Mouse (Mus musculus): ENCODE data around the gene Slc27a1. TPM values are rescaled to one million over a fixed set of nuclear protein-coding genes. Genes with fewer than 3 reads are reported as not detected.

Slc27a1 gene
- polyA plus RNA-seq (2014; fragmentation: Illumina TruSeq; extraction: RNeasy Lipid Tissue Mini Kit (QIAGEN cat#74804); ENCODE audit: low read depth, low replicate concordance) = 190 TPM

DNA sequence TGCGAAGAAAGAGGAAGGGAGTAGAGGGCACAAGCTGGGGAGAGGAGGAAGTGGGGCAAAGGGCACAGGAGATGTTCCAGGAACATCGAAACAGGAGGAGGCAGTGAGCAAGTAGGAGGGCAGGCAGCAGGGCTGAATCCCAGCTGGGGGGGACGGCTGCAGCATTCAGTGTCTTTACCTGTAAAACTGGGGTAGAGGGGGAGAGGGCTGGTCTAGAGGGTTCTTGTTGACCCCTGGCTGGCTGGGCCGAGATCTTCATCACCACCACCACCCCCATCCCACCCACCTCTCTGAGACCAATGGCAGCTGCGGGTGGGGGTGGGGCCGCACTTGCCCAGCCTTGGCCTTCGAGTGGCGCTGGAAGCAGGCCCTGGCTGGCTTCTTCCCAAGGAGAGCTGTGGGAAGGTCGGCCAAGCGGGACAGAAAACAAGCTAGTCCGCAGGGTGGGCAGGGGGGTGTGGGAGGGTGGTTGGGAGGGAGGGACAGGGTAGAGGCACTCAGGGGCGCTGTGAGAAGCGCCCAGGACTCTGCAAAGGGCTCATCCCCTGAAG lies at the start of gene Slc27a1:
TSS of gene Slc27a1 (plus strand) at position 496 of the 551 bp plus-strand sequence.

DNA sequence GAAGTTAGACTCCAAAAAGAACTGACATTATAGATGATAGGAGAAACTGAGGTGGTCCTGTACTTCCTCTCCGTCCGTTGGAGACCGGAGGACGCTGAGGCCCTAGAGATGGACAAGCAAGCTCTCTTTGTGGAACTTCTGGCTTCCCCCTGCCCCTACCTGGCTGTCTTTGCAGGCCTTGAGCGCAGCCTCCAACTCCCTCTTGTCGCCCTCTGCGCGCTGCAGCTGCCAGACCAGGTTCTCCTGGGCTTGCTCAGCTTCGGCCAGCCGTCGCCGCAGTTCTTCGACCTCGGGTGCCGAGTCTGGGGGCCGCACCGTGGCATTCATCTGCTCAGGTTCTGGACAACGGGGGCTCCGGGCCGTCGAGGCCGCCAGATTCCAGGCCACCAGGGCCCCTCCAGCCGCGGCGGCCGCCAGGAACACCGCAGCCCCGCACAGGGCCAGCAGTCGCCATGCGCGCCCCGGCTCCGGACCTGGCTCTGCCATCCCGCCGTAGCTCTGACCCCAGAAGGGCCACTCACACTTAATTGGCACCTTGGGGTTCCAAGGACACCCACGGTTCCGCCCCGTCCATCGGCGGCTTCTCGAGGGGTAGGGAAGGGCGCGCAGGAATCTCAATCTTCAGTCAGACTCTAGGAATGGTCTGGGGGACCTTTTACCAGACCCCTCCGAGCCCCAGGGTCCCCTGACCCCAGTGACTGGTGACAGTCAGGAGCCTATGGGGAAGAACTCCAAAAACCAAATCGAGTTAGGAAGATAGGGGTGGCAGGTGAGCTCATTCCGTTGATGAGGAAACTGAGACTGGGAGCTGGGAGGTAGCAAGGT lies 43.2 kb upstream of the Slc27a1 start, which contains the start of gene Ccdc194:
TSS of gene Ccdc194 (minus strand) at position 486 of the 825 bp plus-strand sequence.

DNA sequence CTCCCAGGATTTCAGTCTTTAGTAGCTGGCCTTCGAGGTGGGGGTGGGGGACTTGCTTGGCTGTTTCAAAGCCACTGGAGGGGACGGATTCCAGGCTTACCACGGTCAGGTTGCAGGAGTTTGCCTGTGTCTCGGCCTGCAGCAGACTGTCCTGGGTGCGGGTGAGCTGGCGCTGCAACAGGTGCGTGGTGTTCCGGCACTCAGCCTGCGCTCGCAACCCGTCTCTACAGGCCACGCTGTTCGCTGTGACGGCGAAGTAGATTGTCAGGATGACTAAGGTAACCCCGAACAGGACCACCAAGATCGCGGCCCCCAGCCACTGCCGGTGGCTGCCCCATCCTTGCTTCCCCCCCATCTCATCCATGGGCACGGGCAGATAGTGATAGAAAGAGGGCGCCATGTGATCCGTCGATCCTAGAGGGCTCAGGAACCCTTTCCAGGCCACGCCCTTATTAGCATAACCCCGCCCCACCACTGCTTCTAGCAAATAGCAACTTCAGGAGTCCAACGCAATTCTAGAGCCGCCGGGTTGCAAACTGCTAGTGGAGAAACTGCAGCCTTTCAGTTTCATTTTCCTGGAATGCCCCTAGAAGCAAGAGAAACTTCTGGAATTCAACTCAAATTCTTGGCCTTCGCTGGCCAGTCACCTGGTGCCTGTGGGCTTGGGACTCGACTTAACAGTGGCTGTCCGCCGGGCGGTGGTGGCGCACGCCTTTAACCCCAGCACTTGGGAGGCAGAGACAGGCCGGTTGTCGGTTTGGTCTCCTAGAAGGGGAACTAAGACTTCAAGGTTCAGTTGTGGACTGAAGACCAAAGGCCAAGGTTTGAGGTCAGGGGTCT lies 31.4 kb upstream of the Slc27a1 start, which contains the start of gene Bst2:
TSS of gene Bst2 (minus strand) at position 429 of the 840 bp plus-strand sequence.

DNA sequence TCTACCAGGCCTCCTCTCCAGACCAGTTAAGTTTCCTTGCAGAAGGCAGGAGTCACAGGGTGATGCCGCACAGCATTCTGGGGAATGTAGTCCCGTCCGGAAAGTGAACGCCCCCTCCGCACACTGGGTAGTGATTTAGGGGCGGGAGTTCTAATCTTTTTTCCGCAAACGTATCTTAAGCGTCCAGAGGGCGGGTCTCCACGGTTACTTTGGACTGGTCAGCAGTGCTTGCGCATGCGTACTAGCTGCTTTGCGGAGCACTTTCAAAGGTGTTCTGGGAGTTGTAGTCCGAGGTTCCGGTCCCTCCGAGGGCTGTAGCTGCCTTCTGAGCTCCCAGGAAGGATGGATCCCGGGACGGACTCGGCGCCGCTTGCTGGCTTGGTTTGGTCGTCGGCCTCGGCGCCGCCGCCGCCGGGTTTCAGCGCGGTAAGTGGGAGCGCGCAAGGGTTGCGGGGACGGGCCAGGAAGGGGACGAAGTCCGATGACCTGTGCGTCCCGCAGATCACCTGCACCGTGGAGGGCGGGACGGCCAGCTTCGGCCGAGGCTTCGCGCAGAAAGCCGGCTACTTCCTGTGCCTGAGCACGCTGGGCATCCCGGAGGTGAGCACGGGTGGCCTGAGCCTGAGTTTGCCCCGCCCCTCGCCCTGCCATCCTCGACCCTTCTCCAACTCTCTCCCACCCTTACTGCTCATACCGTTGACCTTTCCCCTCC lies 25.9 kb upstream of the Slc27a1 start, which contains the start of gene Mvb12a:
TSS of gene Mvb12a (plus strand) at position 291 of the 712 bp plus-strand sequence.

DNA sequence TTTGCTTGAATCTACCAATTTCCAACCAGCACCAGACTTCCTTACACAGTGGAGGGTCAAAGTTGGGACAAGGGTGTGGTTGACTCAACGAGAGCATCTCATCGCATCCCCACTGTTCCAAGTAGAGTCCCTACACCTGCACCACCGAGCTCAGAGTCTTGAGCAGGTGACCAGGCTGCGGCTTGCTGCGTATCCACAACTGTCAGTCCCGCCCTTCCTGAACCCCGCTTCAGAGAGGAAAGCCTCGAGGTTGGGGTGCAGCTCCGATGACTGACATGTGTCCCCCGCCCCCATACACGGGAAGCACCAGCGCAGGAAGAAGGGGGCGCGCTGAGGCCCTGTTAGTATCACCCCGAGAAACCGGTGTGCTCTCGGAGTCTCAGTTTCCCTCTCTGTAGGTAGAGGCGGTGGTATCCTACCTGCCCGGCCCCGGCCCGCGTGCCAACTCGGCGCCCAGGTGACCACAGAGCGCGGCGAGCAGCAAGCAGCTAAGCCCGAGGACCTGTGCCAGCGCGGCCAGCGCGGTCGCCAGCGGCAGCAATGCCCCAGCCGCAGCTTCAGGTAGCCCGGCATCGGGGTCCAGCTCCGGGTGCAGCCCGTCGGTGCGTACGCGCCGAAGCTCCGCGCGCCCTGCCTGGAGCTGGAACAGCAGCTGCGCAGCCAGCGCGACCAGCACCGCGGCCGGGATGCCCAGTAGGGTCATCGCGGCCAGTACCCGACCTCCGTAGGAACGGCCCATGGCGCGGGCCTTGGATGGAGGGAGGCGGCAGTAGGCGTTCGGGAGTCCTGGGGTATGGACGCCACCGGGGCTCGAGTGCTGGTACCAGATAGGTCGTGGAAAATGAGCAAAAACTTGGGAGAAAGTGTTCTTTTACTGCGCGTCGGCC lies 10.4 kb upstream of the Slc27a1 start, which contains the start of gene Tmem221:
TSS of gene Tmem221 (minus strand) at position 801 of the 887 bp plus-strand sequence.

DNA sequence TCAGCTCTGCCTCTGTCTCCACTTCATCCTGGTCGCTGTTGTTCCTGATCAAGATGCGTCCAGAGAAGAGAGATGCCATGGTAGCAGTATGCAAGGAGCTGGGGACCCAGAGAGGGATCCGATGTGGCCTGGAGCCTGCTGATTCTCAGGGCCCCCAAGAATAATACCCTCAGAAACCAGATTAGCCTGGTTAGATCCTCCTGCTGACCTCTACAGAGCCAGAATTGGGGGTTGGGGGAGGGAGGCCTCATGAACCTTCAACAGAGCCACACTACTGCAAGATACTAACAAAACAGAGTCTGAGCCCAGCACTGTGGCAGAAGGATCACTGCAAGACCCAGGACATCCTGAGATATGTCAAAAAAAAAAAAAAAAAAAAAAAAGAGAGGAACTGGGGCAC lies 2.2 kb upstream of the Slc27a1 start, which contains the start of gene Nxnl1:
TSS of gene Nxnl1 (minus strand) at position 101 of the 400 bp plus-strand sequence.

DNA sequence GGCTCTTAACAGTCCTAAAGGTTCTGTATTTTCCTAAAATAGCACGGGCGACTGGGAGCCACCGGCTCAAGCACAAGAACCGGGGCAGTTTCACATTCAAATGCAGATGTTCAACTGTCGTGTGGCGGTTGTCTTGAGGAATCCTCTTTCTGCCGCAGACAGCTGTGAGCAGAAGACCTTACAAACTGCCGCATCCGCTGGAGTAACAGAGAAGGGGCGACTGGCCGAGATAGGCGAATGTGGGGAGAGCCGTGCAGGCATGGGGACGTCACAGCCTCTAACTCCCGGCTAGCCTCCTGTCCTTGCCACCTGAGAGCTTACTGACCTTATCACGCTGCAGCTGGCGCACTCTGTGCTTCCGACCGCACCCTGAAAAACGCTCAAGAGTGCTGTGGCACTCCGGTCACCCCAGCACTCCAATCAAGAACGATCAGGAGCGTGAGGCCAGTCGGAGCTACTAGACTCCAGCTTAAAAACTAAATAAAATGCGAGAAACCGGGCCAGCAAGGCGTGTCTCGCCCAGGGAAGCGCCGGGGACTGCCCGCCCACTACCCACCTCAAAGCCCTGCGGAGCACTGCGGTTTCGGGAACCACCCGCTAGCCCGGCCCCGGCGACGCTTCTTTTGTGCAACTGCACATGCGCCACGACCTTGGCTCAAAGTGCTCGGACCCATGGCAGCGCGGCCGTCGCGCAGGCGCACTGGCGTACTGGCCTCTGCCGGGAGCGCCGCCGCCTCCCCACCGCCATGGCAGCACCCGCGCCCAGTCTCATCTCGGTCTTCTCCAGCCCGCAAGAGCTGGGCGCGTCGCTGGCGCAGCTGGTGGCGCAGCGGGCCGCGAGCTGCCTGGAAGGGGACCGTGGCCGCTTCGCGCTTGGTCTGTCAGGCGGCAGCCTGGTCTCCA lies 23.0 kb downstream of the Slc27a1 start, which contains the start of gene Pgls:
TSS of gene Pgls (plus strand) at position 706 of the 903 bp plus-strand sequence.

DNA sequence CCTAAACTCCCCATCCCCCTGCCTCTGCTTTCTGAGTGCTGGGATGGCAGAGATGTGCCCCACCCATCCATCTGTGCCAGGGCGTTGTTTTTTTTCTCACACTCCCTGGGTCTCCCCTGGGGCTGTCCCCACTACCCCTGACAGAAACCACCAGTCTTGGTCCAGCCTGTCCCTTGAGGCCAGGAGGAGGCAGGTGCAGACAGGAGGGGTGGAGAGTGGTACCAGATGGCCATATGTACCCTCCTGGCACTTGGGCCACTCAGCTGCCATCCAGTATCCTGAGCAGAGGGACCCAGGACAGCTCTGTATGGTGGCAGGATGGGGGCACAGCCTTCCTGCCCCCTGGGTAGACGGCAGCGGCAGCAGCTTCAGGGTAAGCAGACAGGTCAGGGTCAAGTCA lies 28.8 kb downstream of the Slc27a1 start, which contains the start of gene Fam129c:
TSS of gene Fam129c (plus strand) at position 198 of the 400 bp plus-strand sequence.

DNA sequence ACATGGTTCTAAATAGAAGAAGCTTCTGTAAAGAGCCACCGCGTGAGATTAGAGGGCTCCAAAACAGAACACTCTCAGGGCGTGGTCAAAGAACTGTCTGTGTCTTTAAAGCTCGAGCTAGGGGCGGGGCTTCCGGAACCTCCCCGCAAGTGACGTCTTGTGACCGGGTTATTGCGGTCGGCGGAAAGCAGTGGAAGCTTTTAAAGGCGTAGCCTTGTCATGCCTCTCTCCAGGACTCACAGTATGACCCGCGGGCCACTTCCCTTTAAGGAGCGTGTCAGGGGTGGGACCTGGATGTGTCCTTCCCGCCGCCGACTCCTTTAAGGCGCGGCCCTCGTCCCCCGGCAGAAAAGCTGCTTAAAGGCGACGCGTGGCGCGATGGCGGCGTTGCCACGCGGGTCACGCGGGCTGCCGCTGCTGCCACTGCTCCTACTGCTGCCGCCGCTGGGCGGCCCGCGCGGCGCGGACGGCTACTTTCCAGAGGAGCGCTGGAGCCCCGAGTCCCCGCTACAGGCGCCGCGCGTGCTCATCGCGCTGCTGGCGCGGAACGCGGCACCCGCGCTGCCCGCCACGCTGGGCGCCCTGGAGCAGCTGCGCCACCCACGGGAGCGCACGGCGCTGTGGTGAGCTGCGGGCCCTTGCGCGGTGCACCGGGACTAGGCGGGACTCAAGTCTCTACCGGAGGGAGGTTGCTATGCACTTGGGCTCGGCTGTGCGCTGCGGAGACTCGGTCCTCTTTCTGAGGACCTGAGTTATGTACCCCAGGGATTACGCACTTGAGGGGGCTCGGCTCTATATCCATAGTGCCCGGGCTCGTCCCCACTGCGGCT lies 42.4 kb downstream of the Slc27a1 start, which contains the start of gene Colgalt1:
TSS of gene Colgalt1 (plus strand) at position 177 of the 830 bp plus-strand sequence.

Other genes starting within 250 kb of the Slc27a1 start
- gene Use1, start 202.0 kb upstream of the Slc27a1 start, polyA plus RNA-seq (2014; fragmentation: Illumina TruSeq; extraction: RNeasy Lipid Tissue Mini Kit (QIAGEN cat#74804); ENCODE audit: low read depth, low replicate concordance) = 174 TPM
- 9.2 TPM for gene Ocel1, start 197.6 kb upstream of the Slc27a1 start, polyA plus RNA-seq (2014; fragmentation: Illumina TruSeq; extraction: RNeasy Lipid Tissue Mini Kit (QIAGEN cat#74804); ENCODE audit: low read depth, low replicate concordance)
- 35.0 TPM for gene Nr2f6, start 186.9 kb upstream of the Slc27a1 start, polyA plus RNA-seq (2014; fragmentation: Illumina TruSeq; extraction: RNeasy Lipid Tissue Mini Kit (QIAGEN cat#74804); ENCODE audit: low read depth, low replicate concordance)
- 54.2 TPM for gene Ushbp1, start 173.1 kb upstream of the Slc27a1 start, polyA plus RNA-seq (2014; fragmentation: Illumina TruSeq; extraction: RNeasy Lipid Tissue Mini Kit (QIAGEN cat#74804); ENCODE audit: low read depth, low replicate concordance)
- gene Babam1, start 172.0 kb upstream of the Slc27a1 start, polyA plus RNA-seq (2014; fragmentation: Illumina TruSeq; extraction: RNeasy Lipid Tissue Mini Kit (QIAGEN cat#74804); ENCODE audit: low read depth, low replicate concordance) = 74.7 TPM
- not detected for gene Ankle1, start 162.9 kb upstream of the Slc27a1 start, polyA plus RNA-seq (2014; fragmentation: Illumina TruSeq; extraction: RNeasy Lipid Tissue Mini Kit (QIAGEN cat#74804); ENCODE audit: low read depth, low replicate concordance)
- 21.8 TPM for gene Abhd8, start 105.2 kb upstream of the Slc27a1 start, polyA plus RNA-seq (2014; fragmentation: Illumina TruSeq; extraction: RNeasy Lipid Tissue Mini Kit (QIAGEN cat#74804); ENCODE audit: low read depth, low replicate concordance)
- 132 TPM for gene Mrpl34, start 103.9 kb upstream of the Slc27a1 start, polyA plus RNA-seq (2014; fragmentation: Illumina TruSeq; extraction: RNeasy Lipid Tissue Mini Kit (QIAGEN cat#74804); ENCODE audit: low read depth, low replicate concordance)
- 38.0 TPM for gene Dda1, start 99.7 kb upstream of the Slc27a1 start, polyA plus RNA-seq (2014; fragmentation: Illumina TruSeq; extraction: RNeasy Lipid Tissue Mini Kit (QIAGEN cat#74804); ENCODE audit: low read depth, low replicate concordance)
- gene Ano8, start 82.9 kb upstream of the Slc27a1 start, polyA plus RNA-seq (2014; fragmentation: Illumina TruSeq; extraction: RNeasy Lipid Tissue Mini Kit (QIAGEN cat#74804); ENCODE audit: low read depth, low replicate concordance) = 12.2 TPM
- gene Gtpbp3, start 80.8 kb upstream of the Slc27a1 start, polyA plus RNA-seq (2014; fragmentation: Illumina TruSeq; extraction: RNeasy Lipid Tissue Mini Kit (QIAGEN cat#74804); ENCODE audit: low read depth, low replicate concordance) = 20.3 TPM
- gene Plvap, start 57.1 kb upstream of the Slc27a1 start, polyA plus RNA-seq (2014; fragmentation: Illumina TruSeq; extraction: RNeasy Lipid Tissue Mini Kit (QIAGEN cat#74804); ENCODE audit: low read depth, low replicate concordance) = 17.7 TPM
- gene Ccdc194, start 43.2 kb upstream of the Slc27a1 start, polyA plus RNA-seq (2014; fragmentation: Illumina TruSeq; extraction: RNeasy Lipid Tissue Mini Kit (QIAGEN cat#74804); ENCODE audit: low read depth, low replicate concordance) = not detected
- 48.9 TPM for gene Bst2, start 31.4 kb upstream of the Slc27a1 start, polyA plus RNA-seq (2014; fragmentation: Illumina TruSeq; extraction: RNeasy Lipid Tissue Mini Kit (QIAGEN cat#74804); ENCODE audit: low read depth, low replicate concordance)
- gene Mvb12a, start 26.0 kb upstream of the Slc27a1 start, polyA plus RNA-seq (2014; fragmentation: Illumina TruSeq; extraction: RNeasy Lipid Tissue Mini Kit (QIAGEN cat#74804); ENCODE audit: low read depth, low replicate concordance) = 36.1 TPM
- not detected for gene Tmem221, start 10.0 kb upstream of the Slc27a1 start, polyA plus RNA-seq (2014; fragmentation: Illumina TruSeq; extraction: RNeasy Lipid Tissue Mini Kit (QIAGEN cat#74804); ENCODE audit: low read depth, low replicate concordance)
- not detected for gene Nxnl1, start 2.3 kb upstream of the Slc27a1 start, polyA plus RNA-seq (2014; fragmentation: Illumina TruSeq; extraction: RNeasy Lipid Tissue Mini Kit (QIAGEN cat#74804); ENCODE audit: low read depth, low replicate concordance)
- 63.1 TPM for gene Pgls, start 23.3 kb downstream of the Slc27a1 start, polyA plus RNA-seq (2014; fragmentation: Illumina TruSeq; extraction: RNeasy Lipid Tissue Mini Kit (QIAGEN cat#74804); ENCODE audit: low read depth, low replicate concordance)
- gene Fam129c, start 28.8 kb downstream of the Slc27a1 start, polyA plus RNA-seq (2014; fragmentation: Illumina TruSeq; extraction: RNeasy Lipid Tissue Mini Kit (QIAGEN cat#74804); ENCODE audit: low read depth, low replicate concordance) = 1.8 TPM
- gene Colgalt1, start 42.1 kb downstream of the Slc27a1 start, polyA plus RNA-seq (2014; fragmentation: Illumina TruSeq; extraction: RNeasy Lipid Tissue Mini Kit (QIAGEN cat#74804); ENCODE audit: low read depth, low replicate concordance) = 40.4 TPM
- 0.81 TPM for gene Unc13a, start 102.9 kb downstream of the Slc27a1 start, polyA plus RNA-seq (2014; fragmentation: Illumina TruSeq; extraction: RNeasy Lipid Tissue Mini Kit (QIAGEN cat#74804); ENCODE audit: low read depth, low replicate concordance)
- 12.1 TPM for gene Jak3, start 107.4 kb downstream of the Slc27a1 start, polyA plus RNA-seq (2014; fragmentation: Illumina TruSeq; extraction: RNeasy Lipid Tissue Mini Kit (QIAGEN cat#74804); ENCODE audit: low read depth, low replicate concordance)
- gene Insl3, start 120.3 kb downstream of the Slc27a1 start, polyA plus RNA-seq (2014; fragmentation: Illumina TruSeq; extraction: RNeasy Lipid Tissue Mini Kit (QIAGEN cat#74804); ENCODE audit: low read depth, low replicate concordance) = 1.6 TPM
- gene B3gnt3, start 132.9 kb downstream of the Slc27a1 start, polyA plus RNA-seq (2014; fragmentation: Illumina TruSeq; extraction: RNeasy Lipid Tissue Mini Kit (QIAGEN cat#74804); ENCODE audit: low read depth, low replicate concordance) = 6.6 TPM
- 0.99 TPM for gene Fcho1, start 156.8 kb downstream of the Slc27a1 start, polyA plus RNA-seq (2014; fragmentation: Illumina TruSeq; extraction: RNeasy Lipid Tissue Mini Kit (QIAGEN cat#74804); ENCODE audit: low read depth, low replicate concordance)

Measured in heart, adult 10 weeks (tissue).